Mouse (Mus musculus): ENCODE measurements at regions not wholly inside any gene's neighbourhood (a gene's known extent, or its start where the extent isn't known, plus 50 kb on each side); places are given as distances from the start of the nearest gene placed in this dataset.
A peak's percentile ranks its signal among the peaks of the same experiment; 100 is the strongest.

DNA sequence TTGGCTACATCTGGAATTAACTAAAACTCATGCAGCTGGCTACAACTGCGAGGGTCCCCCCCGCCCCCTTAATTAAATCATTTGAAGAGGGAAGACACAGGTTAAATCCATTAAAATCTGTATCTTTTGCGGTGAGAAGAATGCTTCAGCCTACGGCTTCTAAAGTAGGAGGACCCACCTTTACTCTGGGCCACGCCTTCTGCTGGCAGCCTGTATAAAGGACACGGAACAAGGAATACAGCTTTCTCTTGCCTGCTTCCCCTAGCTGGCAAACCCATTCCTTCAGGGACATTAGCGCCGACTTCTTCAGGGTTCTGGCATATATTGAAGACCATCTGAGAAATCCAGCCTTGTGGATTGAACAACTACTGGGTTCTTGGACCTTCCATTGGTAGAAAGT lies 76.9 kb upstream of the Fbxo11 start:
- no peak overlapping the region for H3K9ac ChIP-seq (ENCODE audit: low read length)
- WGBS = 52% methylated on average over 8 of the region's 8 CpGs
- H3K4me1 ChIP-seq (ENCODE audit: control insufficient read depth, insufficient read depth, low read length) = no peaks in the 10 kb centered on the region
- no peak overlapping the region for H3K27ac ChIP-seq (ENCODE audit: low read depth, low read length)
- ATAC-seq (no peak), DNase-seq (ENCODE audit: low spot score) (no peak)
- H3K36me3 ChIP-seq (ENCODE audit: control insufficient read depth, insufficient read depth, low read length) = no peaks in the 10 kb centered on the region
- H3K4me3 ChIP-seq (ENCODE audit: low read depth, low read length) = no peak overlapping the region
- H3K27me3 ChIP-seq (replicated peaks; ENCODE audit: control insufficient read depth, insufficient read depth, low read length) = no peaks in the 10 kb centered on the region
- no peak overlapping the region for H3K4me2 ChIP-seq (ENCODE audit: low read length)
- H3K9me3 ChIP-seq (replicated peaks; ENCODE audit: control insufficient read depth, low read length) = no peaks in the 10 kb centered on the region

DNA sequence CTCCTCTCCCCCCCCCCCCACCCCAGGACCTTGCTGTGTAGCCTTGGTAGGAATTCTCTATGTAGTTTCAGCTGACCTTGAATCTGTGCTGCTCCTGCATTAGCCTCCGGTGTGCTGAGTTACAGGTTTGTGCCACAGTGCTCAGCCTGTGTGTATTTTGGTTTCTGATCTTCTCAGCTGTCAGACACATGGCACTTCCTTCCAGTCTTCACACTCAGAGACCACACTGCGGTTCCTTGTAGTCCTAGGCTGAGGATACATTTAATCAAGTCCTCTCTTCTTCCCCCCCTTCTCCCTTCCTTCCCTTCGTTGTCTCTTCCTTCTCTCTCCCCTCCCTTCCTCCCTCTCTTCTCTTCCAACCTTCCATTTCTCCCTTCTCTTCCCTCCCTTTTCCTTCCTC lies 77.7 kb upstream of the Fbxo11 start:
- Histone ChIP-seq H3K4me1 (ENCODE audit: control insufficient read depth, insufficient read depth, low read length) (no peaks in the 10 kb centered on the region), H3K36me3 (ENCODE audit: control insufficient read depth, insufficient read depth, low read length) (no peaks in the 10 kb centered on the region), H3K27me3 (replicated peaks; ENCODE audit: control insufficient read depth, insufficient read depth, low read length) (no peaks in the 10 kb centered on the region), H3K4me2 (ENCODE audit: low read length) (no peak overlapping the region), H3K9ac (ENCODE audit: low read length) (no peak overlapping the region), H3K9me3 (replicated peaks; ENCODE audit: control insufficient read depth, low read length) (no peaks in the 10 kb centered on the region), H3K27ac (ENCODE audit: low read depth, low read length) (no peak overlapping the region), H3K4me3 (ENCODE audit: low read depth, low read length) (no peak overlapping the region)
- no peak for DNase-seq (ENCODE audit: low spot score)
- 90% methylated on average over 3 of the region's 3 CpGs for WGBS
- no peak for ATAC-seq

DNA sequence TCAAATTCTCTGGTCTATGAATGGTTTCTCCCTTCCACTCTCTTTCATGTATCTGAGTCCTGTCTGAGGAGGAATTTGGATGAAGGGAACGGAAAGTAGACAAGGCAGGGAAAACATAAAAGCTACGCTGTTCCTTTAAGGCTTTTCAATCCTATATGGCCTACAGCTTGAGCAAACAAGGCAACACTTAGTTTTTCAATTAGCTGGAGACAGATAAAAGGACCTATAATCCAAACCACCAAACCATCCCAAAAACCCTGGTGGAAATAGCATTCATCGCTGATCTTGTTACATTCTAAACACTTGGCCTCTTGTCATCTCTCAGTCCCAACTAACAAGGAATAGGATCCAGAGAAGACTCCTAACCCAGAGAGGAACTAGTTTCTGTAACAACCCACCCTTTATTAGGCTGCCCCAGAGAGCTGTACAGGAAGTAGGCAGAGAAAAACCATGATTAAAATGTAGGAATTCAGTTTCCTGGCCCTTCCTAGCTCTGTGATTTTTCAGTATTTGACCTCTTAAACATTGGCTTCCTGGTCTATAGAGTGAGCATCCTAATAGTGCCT lies 78.4 kb upstream of the Fbxo11 start:
- DNase-seq (ENCODE audit: low spot score) = no peak
- Histone ChIP-seq H3K4me3 (ENCODE audit: low read depth, low read length) (no peak overlapping the region), H3K27ac (ENCODE audit: low read depth, low read length) (no peak overlapping the region), H3K4me2 (ENCODE audit: low read length) (no peak overlapping the region), H3K9ac (ENCODE audit: low read length) (no peak overlapping the region), H3K4me1 (ENCODE audit: control insufficient read depth, insufficient read depth, low read length) (no peaks in the 10 kb centered on the region), H3K36me3 (ENCODE audit: control insufficient read depth, insufficient read depth, low read length) (no peaks in the 10 kb centered on the region), H3K27me3 (replicated peaks; ENCODE audit: control insufficient read depth, insufficient read depth, low read length) (no peaks in the 10 kb centered on the region), H3K9me3 (replicated peaks; ENCODE audit: control insufficient read depth, low read length) (no peaks in the 10 kb centered on the region)
- 81% methylated on average over 3 of the region's 3 CpGs for WGBS
- no peak for ATAC-seq

DNA sequence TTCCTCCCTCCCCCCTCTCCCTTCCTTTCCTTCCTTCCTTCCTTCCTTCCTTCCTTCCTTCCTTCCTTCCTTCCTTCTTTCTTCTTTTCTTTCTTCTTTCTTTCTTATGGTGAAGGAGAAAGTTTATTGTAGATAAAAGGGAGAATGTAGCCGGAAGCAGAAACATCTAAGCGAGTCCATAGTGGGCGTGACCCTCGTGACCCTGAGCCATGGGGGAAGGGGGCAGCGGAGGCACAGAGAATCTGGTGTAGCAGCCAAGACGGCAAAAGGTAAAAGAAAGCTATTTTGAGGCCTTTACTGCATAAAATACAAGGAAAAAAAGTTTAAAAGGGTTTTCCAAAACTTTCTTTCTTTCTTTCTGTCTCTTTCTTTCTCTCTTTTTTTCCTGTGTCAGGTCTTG lies 93.5 kb upstream of the Fbxo11 start:
- Histone ChIP-seq H3K4me1 (ENCODE audit: control insufficient read depth, insufficient read depth, low read length) (peaks cover 9% of the 10 kb centered on the region), H3K9me3 (replicated peaks; ENCODE audit: control insufficient read depth, low read length) (no peaks in the 10 kb centered on the region), H3K4me3 (ENCODE audit: low read depth, low read length) (no peak overlapping the region), H3K36me3 (ENCODE audit: control insufficient read depth, insufficient read depth, low read length) (no peaks in the 10 kb centered on the region), H3K27me3 (replicated peaks; ENCODE audit: control insufficient read depth, insufficient read depth, low read length) (no peaks in the 10 kb centered on the region), H3K27ac (ENCODE audit: low read depth, low read length) (no peak overlapping the region), H3K9ac (ENCODE audit: low read length) (no peak overlapping the region), H3K4me2 (ENCODE audit: low read length) (no peak overlapping the region)
- ATAC-seq (no peak), DNase-seq (ENCODE audit: low spot score) (no peak)
- 12% methylated on average over 6 of the region's 6 CpGs for WGBS

DNA sequence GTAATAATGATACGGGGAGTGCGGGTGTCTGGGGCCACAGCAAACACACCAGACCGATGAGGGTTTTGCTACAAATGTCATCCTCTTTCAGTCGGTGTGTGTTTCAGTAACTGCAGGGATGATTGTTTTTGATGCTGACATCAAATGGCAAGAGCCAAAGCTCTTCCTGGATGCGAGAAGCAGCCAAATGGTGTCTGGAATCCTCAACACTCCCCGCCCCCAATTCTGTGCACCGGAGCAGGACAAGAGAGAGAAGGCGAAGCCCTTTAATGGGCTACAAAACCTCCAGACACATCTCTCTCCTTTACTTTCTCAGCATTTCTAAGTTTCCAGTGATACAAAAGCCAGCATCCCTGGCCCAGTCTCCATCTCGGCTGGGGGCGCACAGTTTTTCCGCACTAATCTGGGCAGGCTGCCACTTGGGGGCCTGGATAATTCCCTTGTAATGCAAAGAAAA lies 94.1 kb upstream of the Fbxo11 start:
- H3K4me1 ChIP-seq (ENCODE audit: control insufficient read depth, insufficient read depth, low read length) = peaks cover 9% of the 10 kb centered on the region
- no peaks in the 10 kb centered on the region for H3K27me3 ChIP-seq (replicated peaks; ENCODE audit: control insufficient read depth, insufficient read depth, low read length)
- ATAC-seq (peak; percentile 32; the same call in 1 of the 2 replicates), DNase-seq (ENCODE audit: low spot score) (peak; percentile 61)
- no peaks in the 10 kb centered on the region for H3K9me3 ChIP-seq (replicated peaks; ENCODE audit: control insufficient read depth, low read length)
- H3K9ac ChIP-seq (ENCODE audit: low read length) = no peak overlapping the region
- peak overlapping the region; percentile 23 for H3K4me2 ChIP-seq (ENCODE audit: low read length)
- H3K4me3 ChIP-seq (ENCODE audit: low read depth, low read length) = 0 out of 2 replicates have a peak overlapping the region, but pooled peaks have one; percentile 0
- no peak overlapping the region; the same call in 1 of the 2 replicates for H3K27ac ChIP-seq (ENCODE audit: low read depth, low read length)
- 1% methylated on average over 11 of the region's 11 CpGs for whole genome bisulfite sequencing
- H3K36me3 ChIP-seq (ENCODE audit: control insufficient read depth, insufficient read depth, low read length) = no peaks in the 10 kb centered on the region

DNA sequence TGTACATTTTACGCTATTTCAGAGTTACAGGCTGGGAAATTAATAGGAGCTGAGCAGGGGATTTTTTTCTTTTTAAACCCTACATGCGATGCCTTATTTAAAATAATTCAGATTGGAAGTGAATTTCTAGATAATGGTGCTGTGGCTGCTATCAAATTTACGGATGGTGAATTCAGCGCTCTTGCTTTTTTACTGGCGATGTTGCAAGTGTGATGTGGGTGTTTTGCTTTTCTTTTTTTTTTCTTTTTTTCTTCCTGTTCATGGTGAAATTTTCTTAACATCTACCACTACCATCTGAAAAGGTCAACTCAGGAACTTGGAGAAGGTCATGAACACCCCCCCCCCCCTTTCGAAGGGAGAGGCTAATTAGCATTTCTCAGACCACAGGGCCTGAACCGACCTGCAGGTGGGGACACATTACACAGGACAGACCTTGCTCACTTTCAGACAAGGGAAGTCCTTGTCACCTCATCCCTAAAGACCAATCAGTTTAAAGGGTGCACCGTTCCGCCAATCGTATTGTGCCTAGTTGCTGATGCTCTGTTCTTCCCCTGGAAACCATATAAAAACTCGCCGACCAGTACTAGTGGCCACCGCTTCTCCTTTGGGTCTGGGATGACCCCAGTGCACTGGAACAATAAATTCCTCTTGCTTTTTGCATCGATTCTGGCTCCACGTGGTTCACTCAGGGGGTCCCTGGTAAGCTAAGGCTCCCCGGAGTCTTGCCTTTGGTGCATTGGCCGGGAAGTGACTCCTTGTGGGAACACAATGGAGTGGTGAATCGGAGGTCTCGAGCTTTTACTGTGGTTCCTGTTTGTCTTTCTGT lies 95.0 kb upstream of the Fbxo11 start:
- no peaks in the 10 kb centered on the region for H3K36me3 ChIP-seq (ENCODE audit: control insufficient read depth, insufficient read depth, low read length)
- H3K4me1 ChIP-seq (ENCODE audit: control insufficient read depth, insufficient read depth, low read length) = peaks cover 9% of the 10 kb centered on the region
- no peak overlapping the region for H3K27ac ChIP-seq (ENCODE audit: low read depth, low read length)
- H3K4me2 ChIP-seq (ENCODE audit: low read length) = peak overlapping the region; percentile 23
- no peak; the same call in 1 of the 2 replicates for ATAC-seq
- 35% methylated on average over 19 of the region's 19 CpGs for WGBS
- DNase-seq (ENCODE audit: low spot score) = peak; percentile 16
- H3K9me3 ChIP-seq (replicated peaks; ENCODE audit: control insufficient read depth, low read length) = no peaks in the 10 kb centered on the region
- no peaks in the 10 kb centered on the region for H3K27me3 ChIP-seq (replicated peaks; ENCODE audit: control insufficient read depth, insufficient read depth, low read length)
- H3K4me3 ChIP-seq (ENCODE audit: low read depth, low read length) = no peak overlapping the region
- H3K9ac ChIP-seq (ENCODE audit: low read length) = no peak overlapping the region

DNA sequence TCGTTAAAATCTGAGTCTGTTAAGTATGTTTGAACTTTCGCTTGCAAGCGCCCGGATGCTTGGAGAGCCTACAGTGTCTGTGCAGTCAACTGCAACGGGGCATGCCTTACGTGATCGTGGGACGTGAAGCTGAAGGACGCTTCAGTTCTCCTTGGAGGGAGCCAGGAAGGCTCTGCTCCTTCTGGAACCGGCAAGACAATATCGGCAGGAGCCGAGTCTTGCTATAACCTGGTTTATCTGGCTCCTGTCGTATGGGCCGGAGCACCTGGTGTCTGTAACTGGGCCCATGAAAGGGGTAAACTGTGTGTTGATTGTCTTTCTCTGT lies 95.5 kb upstream of the Fbxo11 start:
- Histone ChIP-seq H3K4me2 (ENCODE audit: low read length) (0 out of 2 replicates have a peak overlapping the region, but pooled peaks have one; percentile 5), H3K9ac (ENCODE audit: low read length) (no peak overlapping the region), H3K27me3 (replicated peaks; ENCODE audit: control insufficient read depth, insufficient read depth, low read length) (no peaks in the 10 kb centered on the region), H3K4me1 (ENCODE audit: control insufficient read depth, insufficient read depth, low read length) (peaks cover 9% of the 10 kb centered on the region), H3K4me3 (ENCODE audit: low read depth, low read length) (no peak overlapping the region), H3K36me3 (ENCODE audit: control insufficient read depth, insufficient read depth, low read length) (no peaks in the 10 kb centered on the region), H3K27ac (ENCODE audit: low read depth, low read length) (no peak overlapping the region), H3K9me3 (replicated peaks; ENCODE audit: control insufficient read depth, low read length) (no peaks in the 10 kb centered on the region)
- ATAC-seq (no peak), DNase-seq (ENCODE audit: low spot score) (no peak)
- WGBS = 78% methylated on average over 14 of the region's 14 CpGs

DNA sequence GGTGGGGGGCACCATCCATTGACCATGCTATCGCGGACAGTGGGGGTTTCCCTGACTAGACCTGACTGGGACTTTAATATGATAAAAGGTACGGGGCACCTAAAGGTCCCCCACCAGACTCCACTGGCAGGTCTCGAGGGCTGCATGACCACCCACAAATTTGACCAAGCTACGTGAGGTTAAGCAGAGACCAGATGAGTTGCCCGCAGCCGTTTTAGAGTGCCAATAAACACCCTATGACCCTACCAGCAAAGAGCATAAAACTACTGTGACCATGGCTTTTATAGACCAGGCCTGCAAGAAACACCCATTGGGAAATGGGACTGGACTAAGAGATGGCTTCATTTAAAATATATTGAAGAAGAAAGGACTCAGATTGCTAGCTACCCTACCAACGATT lies 96.7 kb upstream of the Fbxo11 start:
- DNase-seq (ENCODE audit: low spot score) (no peak), ATAC-seq (no peak)
- no peak overlapping the region for H3K9ac ChIP-seq (ENCODE audit: low read length)
- H3K27me3 ChIP-seq (replicated peaks; ENCODE audit: control insufficient read depth, insufficient read depth, low read length) = no peaks in the 10 kb centered on the region
- WGBS = 95% methylated on average over 8 of the region's 8 CpGs
- H3K36me3 ChIP-seq (ENCODE audit: control insufficient read depth, insufficient read depth, low read length) = no peaks in the 10 kb centered on the region
- peaks cover 9% of the 10 kb centered on the region for H3K4me1 ChIP-seq (ENCODE audit: control insufficient read depth, insufficient read depth, low read length)
- no peak overlapping the region for H3K4me3 ChIP-seq (ENCODE audit: low read depth, low read length)
- no peaks in the 10 kb centered on the region for H3K9me3 ChIP-seq (replicated peaks; ENCODE audit: control insufficient read depth, low read length)
- no peak overlapping the region for H3K4me2 ChIP-seq (ENCODE audit: low read length)
- no peak overlapping the region for H3K27ac ChIP-seq (ENCODE audit: low read depth, low read length)

DNA sequence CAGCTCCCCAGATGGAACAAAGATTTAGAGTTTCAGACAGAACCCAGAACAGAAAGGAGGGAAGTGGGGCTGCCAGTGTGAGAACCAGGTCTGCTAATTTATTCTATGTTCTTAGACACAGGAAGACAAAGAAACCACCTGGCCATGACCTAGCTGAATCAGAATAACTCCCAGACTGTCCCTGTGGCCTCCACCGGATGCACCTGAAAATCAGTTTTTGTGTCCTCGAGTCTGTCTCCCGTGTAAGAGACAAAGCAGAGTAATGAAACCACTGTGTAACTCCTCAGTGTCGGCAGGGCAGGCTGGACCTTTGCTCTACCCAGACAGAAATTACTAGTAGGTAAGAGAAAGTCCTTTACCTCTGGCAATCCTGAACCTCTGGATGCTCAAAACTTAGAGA lies 99.7 kb upstream of the Fbxo11 start:
- no peaks in the 10 kb centered on the region for H3K9me3 ChIP-seq (replicated peaks; ENCODE audit: control insufficient read depth, low read length)
- no peak for ATAC-seq
- no peaks in the 10 kb centered on the region for H3K36me3 ChIP-seq (ENCODE audit: control insufficient read depth, insufficient read depth, low read length)
- H3K27ac ChIP-seq (ENCODE audit: low read depth, low read length) = no peak overlapping the region
- DNase-seq (ENCODE audit: low spot score) = no peak
- H3K9ac ChIP-seq (ENCODE audit: low read length) = no peak overlapping the region
- H3K27me3 ChIP-seq (replicated peaks; ENCODE audit: control insufficient read depth, insufficient read depth, low read length) = no peaks in the 10 kb centered on the region
- 91% methylated on average over 4 of the region's 4 CpGs for WGBS
- no peak overlapping the region for H3K4me3 ChIP-seq (ENCODE audit: low read depth, low read length)
- 0 out of 2 replicates have a peak, but pooled peaks cover 3% of the 10 kb centered on the region for H3K4me1 ChIP-seq (ENCODE audit: control insufficient read depth, insufficient read depth, low read length)
- H3K4me2 ChIP-seq (ENCODE audit: low read length) = no peak overlapping the region
